Mouse (Mus musculus) midbrain, embryonic 11.5 days (tissue): ENCODE measurements at regions not wholly inside any gene's neighbourhood (a gene's known extent, or its start where the extent isn't known, plus 50 kb on each side); places are given as distances from the start of the nearest gene placed in this dataset.
A peak's percentile ranks its signal among the peaks of the same experiment; 100 is the strongest.

Experiments
- ATAC-seq: fragments of 200-750 bp; cut with Nextera tagmentation; 2 replicates; pipeline ENCODE4 v1.8.0; 2017; ENCODE audit warnings: moderate TSS enrichment, moderate library complexity; ENCODE audit not compliant: low FRiP score
- DNase-seq: peaks from one replicate; pipeline ENCODE4 v3.0.0; 2015; ENCODE audit warnings: low spot score; ENCODE audit errors: missing footprints
- H3K27ac ChIP-seq: fragments of 300-500 bp; sonication (generic); 2 replicates; pipeline ENCODE4 v1.5.1; 2014; ENCODE audit warnings: low read depth, low read length
- H3K27me3 ChIP-seq: fragments of 300-500 bp; sonication (generic); 2 replicates; pipeline ENCODE4 v1.6.1; 2014; ENCODE audit warnings: mild to moderate bottlenecking, low read length, moderate library complexity, mixed read lengths; ENCODE audit not compliant: control insufficient read depth, insufficient read depth
- H3K36me3 ChIP-seq: fragments of 300-500 bp; sonication (generic); 2 replicates; pipeline ENCODE4 v1.6.1; 2014; ENCODE audit warnings: mild to moderate bottlenecking, low read length, moderate library complexity, mixed read lengths; ENCODE audit not compliant: control insufficient read depth, insufficient read depth
- H3K4me1 ChIP-seq: fragments of 300-500 bp; sonication (generic); 2 replicates; pipeline ENCODE4 v1.6.1; 2014; ENCODE audit warnings: low read length; ENCODE audit not compliant: control insufficient read depth, insufficient read depth
- H3K4me2 ChIP-seq: fragments of 300-500 bp; sonication (generic); 2 replicates; pipeline ENCODE4 v1.6.1; 2014; ENCODE audit warnings: mild to moderate bottlenecking, moderate library complexity
- H3K4me3 ChIP-seq: fragments of 300-500 bp; sonication (generic); 2 replicates; pipeline ENCODE4 v1.5.1; 2014; ENCODE audit warnings: low read depth, low read length
- H3K9ac ChIP-seq: fragments of 300-500 bp; sonication (generic); 2 replicates; pipeline ENCODE4 v1.6.1; 2014; ENCODE audit warnings: low read length
- H3K9me3 ChIP-seq: fragments of 300-500 bp; sonication (generic); 2 replicates; pipeline ENCODE4 v1.6.1; 2016; ENCODE audit warnings: low read length; ENCODE audit not compliant: control insufficient read depth
- WGBS: fragments of 180-500 bp; shearing (Covaris S2); extraction: QIAGEN DNeasy Blood & Tissue Kit; methylation state at CpG from one replicate; pipeline ENCODE4 v1.1.7; 2014; 5-methylcytosine and 5-hydroxymethylcytosine counted together

DNA sequence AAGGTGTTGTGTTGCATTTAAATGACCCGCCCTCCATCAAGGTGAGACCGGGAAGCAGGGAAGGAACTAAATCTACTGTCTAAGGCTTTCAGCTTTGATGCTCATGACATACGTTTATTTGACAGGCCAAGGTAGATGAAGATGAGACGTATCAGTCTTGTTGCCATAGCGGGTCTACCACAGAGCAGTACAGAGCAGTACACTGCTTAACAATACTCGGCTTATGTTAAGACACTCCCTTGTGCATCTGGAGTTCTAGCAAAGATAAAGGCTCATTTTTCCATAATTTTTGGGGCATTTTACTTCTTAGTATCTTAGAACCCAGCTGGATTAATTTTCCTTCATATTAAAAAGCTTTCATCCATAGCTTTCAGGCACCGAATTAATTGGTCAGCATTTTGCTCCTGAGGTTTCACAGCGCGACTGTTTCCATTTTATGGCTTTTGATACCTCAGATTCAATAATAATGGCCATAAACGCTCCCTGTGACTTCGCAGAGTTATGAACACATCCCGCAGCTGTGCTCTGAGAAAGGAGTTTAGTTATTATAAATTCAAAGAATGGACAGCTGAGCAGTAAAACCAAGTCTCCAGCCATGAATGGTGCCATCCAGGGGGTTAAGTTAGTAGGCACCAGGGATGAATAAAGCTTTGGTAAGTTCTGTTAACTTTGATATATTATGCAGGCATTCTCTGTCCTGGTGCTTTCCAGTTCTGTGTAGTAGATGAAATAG lies 85.0 kb upstream of the Pld5 start:
- 88% methylated on average over 12 of the region's 12 CpGs for WGBS
- H3K9me3 ChIP-seq: no peaks in the 10 kb centered on the region
- H3K4me3 ChIP-seq: no peak overlapping the region
- no peak overlapping the region for H3K4me2 ChIP-seq
- H3K27me3 ChIP-seq: no peaks in the 10 kb centered on the region
- no peaks in the 10 kb centered on the region for H3K4me1 ChIP-seq
- no peak overlapping the region for H3K9ac ChIP-seq
- no peak for ATAC-seq
- H3K36me3 ChIP-seq: no peaks in the 10 kb centered on the region
- H3K27ac ChIP-seq: no peak overlapping the region
- no peak for DNase-seq

DNA sequence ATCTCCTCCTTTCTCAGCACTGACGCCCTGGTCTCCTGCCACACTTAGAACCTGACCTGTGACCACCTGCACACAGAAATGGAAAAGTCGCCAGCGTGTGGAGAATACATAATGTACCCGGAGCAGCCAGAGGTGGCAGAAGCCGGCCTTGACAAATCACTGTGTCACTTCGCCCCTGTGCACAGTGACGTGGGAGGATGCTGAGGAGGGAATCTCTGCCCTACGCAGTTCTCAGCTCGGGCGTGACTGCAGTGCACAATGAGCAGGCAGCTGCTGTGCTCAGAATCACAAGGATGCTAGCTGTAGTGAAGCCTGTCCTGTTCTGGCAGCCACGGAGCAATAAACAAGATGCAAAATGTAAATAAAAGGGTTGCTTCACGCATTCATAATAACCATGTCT lies 80.2 kb upstream of the Pld5 start:
- Histone ChIP-seq H3K27me3 (no peaks in the 10 kb centered on the region), H3K4me1 (no peaks in the 10 kb centered on the region), H3K4me3 (no peak overlapping the region), H3K36me3 (no peaks in the 10 kb centered on the region), H3K4me2 (no peak overlapping the region), H3K27ac (no peak overlapping the region), H3K9me3 (no peaks in the 10 kb centered on the region), H3K9ac (no peak overlapping the region)
- DNase-seq (no peak), ATAC-seq (peak; percentile 89)
- WGBS: 61% methylated on average over 12 of the region's 12 CpGs

DNA sequence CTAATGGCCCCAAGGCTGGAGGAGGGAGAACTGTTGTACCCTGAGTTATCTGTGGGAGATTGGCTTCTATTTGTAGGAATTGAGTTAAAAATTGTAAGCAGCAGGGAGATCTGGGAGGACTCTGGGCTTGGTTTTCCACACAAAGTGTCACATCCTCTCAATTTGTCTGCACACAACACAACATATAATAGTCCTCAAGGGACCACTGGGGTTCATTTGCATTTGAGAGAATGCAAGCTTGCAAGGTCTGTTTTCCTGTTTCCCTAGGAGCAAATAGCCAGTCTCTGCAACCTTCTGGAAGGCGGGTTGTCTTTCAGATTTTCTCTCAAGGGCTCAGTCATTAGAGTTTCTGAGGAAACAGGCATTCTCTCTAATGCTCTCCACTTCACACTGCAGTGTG lies 79.8 kb upstream of the Pld5 start:
- no peaks in the 10 kb centered on the region for H3K4me1 ChIP-seq
- H3K27ac ChIP-seq: no peak overlapping the region
- ATAC-seq: no peak
- no peak overlapping the region for H3K4me3 ChIP-seq
- H3K9ac ChIP-seq: no peak overlapping the region
- no peaks in the 10 kb centered on the region for H3K36me3 ChIP-seq
- no peak for DNase-seq
- no peaks in the 10 kb centered on the region for H3K9me3 ChIP-seq
- no peak overlapping the region for H3K4me2 ChIP-seq
- 55% methylated on average over 1 of the region's 1 CpGs for WGBS
- H3K27me3 ChIP-seq: no peaks in the 10 kb centered on the region

DNA sequence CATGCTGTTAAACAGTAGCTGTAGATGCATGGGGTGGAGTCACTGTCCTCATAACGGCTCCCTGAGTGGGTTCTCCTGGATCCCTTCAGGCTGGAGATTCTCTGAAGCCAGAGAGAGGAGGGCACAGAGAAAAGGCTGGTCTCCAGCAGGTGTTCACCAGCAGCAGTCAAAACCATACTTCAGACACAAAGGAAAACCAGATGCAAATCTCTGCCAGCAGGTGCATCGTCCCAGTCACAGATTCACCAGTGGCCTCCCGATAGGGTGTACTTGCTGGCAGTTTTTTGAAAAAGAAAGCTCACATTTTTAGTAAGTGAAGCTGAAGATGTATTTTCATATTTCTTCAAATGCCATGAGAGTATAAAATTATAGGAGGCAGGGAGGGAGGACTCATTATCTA lies 77.6 kb upstream of the Pld5 start:
- Histone ChIP-seq H3K4me3 (no peak overlapping the region), H3K9me3 (no peaks in the 10 kb centered on the region), H3K27ac (no peak overlapping the region), H3K36me3 (no peaks in the 10 kb centered on the region), H3K4me1 (no peaks in the 10 kb centered on the region), H3K27me3 (no peaks in the 10 kb centered on the region), H3K4me2 (no peak overlapping the region), H3K9ac (no peak overlapping the region)
- WGBS: 72% methylated on average over 3 of the region's 3 CpGs
- ATAC-seq: no peak
- no peak for DNase-seq

DNA sequence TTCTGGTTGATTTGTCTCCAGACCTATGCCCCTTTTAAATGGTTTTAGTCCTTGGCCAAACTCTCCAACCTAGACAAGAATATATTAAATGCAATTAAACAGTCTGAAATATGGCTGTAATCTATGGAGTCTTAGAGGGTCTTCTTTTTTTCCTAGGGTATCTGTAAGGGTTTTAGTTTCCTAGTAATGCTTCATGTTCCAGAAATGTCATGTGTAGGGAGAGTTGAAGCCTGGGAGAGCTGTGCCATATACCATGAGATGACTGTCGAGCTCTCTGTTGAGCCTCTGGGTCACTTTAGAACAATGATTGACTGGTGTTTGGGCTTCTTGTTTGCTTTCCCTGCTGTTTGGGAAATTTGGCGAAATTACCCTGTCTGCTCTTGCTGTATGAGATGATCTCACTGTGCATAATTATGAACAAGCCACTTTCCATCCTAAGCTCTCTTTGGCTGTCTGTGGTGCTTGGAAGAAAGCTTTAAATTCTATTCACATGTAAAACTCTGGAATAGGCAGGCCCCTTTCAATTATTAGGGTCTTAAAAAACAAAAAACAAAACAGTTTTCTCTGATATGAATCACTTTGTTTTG lies 74.9 kb upstream of the Pld5 start:
- ATAC-seq: no peak

DNA sequence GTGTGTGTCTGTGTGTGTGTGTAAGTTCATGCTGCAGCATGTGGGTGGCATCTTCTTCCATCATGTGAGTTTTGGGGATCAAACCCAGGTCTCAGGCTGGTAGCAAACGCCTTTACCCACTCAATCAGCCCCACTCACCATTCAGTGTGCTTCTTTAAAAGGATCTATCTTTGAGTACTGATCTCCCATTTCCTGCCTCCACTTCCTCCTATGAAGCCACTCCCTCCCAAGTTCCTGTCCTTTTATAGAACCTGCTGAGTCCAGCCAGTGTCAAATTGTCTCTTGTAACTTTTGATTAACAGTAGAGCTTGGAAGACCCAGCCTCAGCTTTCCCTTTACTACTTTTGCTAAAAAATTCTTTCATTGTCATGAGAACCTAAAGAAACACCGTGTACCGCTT lies 73.0 kb upstream of the Pld5 start:
- Histone ChIP-seq H3K4me2 (no peak overlapping the region), H3K36me3 (no peaks in the 10 kb centered on the region), H3K4me1 (no peaks in the 10 kb centered on the region), H3K9ac (no peak overlapping the region), H3K27me3 (no peaks in the 10 kb centered on the region), H3K9me3 (no peaks in the 10 kb centered on the region), H3K4me3 (no peak overlapping the region), H3K27ac (no peak overlapping the region)
- WGBS: 81% methylated on average over 3 of the region's 3 CpGs
- DNase-seq (no peak), ATAC-seq (no peak)

More for the DNA sequence above, 74.9 kb upstream of the Pld5 start:
- no peak overlapping the region for H3K4me3 ChIP-seq
- H3K36me3 ChIP-seq: no peaks in the 10 kb centered on the region
- no peak for DNase-seq
- H3K4me1 ChIP-seq: no peaks in the 10 kb centered on the region
- H3K27me3 ChIP-seq: no peaks in the 10 kb centered on the region
- WGBS: 68% methylated on average over 2 of the region's 2 CpGs
- no peak overlapping the region for H3K9ac ChIP-seq
- no peak overlapping the region for H3K27ac ChIP-seq
- H3K9me3 ChIP-seq: no peaks in the 10 kb centered on the region
- H3K4me2 ChIP-seq: no peak overlapping the region

DNA sequence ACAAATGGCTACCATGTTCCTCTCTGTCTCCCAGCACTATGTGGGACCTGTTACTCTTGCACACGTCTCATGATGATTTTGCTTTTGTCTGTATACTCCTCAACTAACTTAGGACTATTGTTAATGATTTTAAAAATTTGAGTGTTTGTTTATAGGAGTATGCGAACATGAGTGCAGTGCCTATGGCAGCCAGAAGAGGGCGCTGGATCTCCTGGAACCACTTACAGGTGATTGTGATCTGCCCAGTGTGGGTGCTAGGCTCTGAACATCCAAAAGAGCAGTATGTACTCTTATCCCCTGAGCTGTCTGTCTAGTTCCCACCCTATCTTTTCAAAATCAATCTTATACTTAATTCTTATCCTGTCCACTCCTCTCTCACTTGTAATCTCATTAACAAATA lies 56.2 kb upstream of the Pld5 start:
- H3K9me3 ChIP-seq: no peaks in the 10 kb centered on the region
- H3K4me3 ChIP-seq: no peak overlapping the region

More for the DNA sequence above, 56.2 kb upstream of the Pld5 start:
- Histone ChIP-seq H3K4me1 (no peaks in the 10 kb centered on the region), H3K4me2 (no peak overlapping the region), H3K27me3 (no peaks in the 10 kb centered on the region), H3K9ac (no peak overlapping the region), H3K36me3 (no peaks in the 10 kb centered on the region), H3K27ac (no peak overlapping the region)
- no peak for ATAC-seq
- DNase-seq: no peak
- 72% methylated on average over 3 of the region's 3 CpGs for WGBS
